Mouse (Mus musculus): ENCODE measurements around the gene Cacna1a. TPM values are rescaled to one million over a fixed set of nuclear protein-coding genes. Genes with fewer than 3 reads are reported as not detected.

Gene Cacna1a
- total RNA-seq, 1 experiment = 27.4 TPM

DNA sequence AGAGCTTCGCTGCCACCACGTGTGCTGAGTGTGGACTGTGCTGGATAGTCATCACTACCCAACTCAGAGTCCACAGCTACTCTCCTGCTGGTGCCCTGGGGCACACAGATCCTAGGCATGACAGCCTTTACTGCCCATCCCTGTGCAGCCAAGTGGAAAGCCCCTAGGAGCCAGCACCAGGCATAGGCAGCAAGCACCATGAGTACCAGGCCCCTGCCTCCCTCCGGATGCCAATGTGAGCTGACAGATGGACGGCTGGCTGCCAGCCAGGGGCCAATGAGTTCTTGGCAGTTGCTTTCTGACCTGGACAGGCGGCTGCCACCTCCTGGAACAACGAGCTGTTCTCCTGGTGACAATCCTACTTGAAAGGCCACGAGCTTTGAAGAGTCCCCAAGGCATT lies 97.6 kb downstream of the Cacna1a start:
- Histone ChIP-seq H3K4me1 (ENCODE audit: control insufficient read depth in 2 of 2, insufficient read depth in 2 of 2, low read length in 2 of 2, poor library complexity in 1 of 2) (no peaks in the 10 kb centered on the region), H3K9me3 (ENCODE audit: control insufficient read depth, insufficient read depth, low read depth, low read length) (no peaks in the 10 kb centered on the region), H3K27ac (ENCODE audit: insufficient read depth, low read depth, low read length, poor library complexity, severe bottlenecking) (no peak overlapping the region), H3K9ac (ENCODE audit: insufficient read depth, low read depth, low read length, poor library complexity, severe bottlenecking) (no peak overlapping the region), H3K36me3 (ENCODE audit: control insufficient read depth, insufficient read depth, low read length, poor library complexity, severe bottlenecking) (no peaks in the 10 kb centered on the region; the same call in 1 of the 2 replicates), H3K4me3 (ENCODE audit: insufficient read depth in 1 of 2, low read depth in 1 of 2, low read length in 2 of 2, poor library complexity in 1 of 2, severe bottlenecking in 1 of 2) (no peak overlapping the region)
- TF ChIP-seq ZC3H11A (IDR thresholded peaks at IDR 0.05; ENCODE audit: borderline replicate concordance, low read depth, low read length) (no peak), CHD2 (IDR thresholded peaks at IDR 0.05; ENCODE audit: low read depth, low read length) (no peak), ZNF384 (IDR thresholded peaks at IDR 0.05; ENCODE audit: low read depth, low read length) (no peak), MAFK (IDR thresholded peaks at IDR 0.05; ENCODE audit: insufficient read depth, low read depth, low read length) (no peak), HCFC1 (IDR thresholded peaks at IDR 0.05; ENCODE audit: borderline replicate concordance, insufficient read depth, low read length) (no peak)
- DNase-seq (ENCODE audit: low read depth, low spot score) = no peak
- in situ Hi-C loops (cut with MboI; ENCODE audit: low sequenced_read_pairs in 2 of 2, unreplicated experiment in 2 of 2) = no loop called here

GRCm38 (mm10) chr8:84489223-84489622 lies 101.0 kb downstream of the Cacna1a start:
- in situ Hi-C loops (cut with MboI; ENCODE audit: low sequenced_read_pairs in 2 of 2, unreplicated experiment in 2 of 2) = no loop called here
- Histone ChIP-seq H3K4me3 (ENCODE audit: insufficient read depth in 1 of 2, low read depth in 1 of 2, low read length in 2 of 2, poor library complexity in 1 of 2, severe bottlenecking in 1 of 2) (no peak overlapping the region), H3K9me3 (ENCODE audit: control insufficient read depth, insufficient read depth, low read depth, low read length) (no peaks in the 10 kb centered on the region), H3K27ac (ENCODE audit: insufficient read depth, low read depth, low read length, poor library complexity, severe bottlenecking) (no peak overlapping the region), H3K9ac (ENCODE audit: insufficient read depth, low read depth, low read length, poor library complexity, severe bottlenecking) (no peak overlapping the region), H3K4me1 (ENCODE audit: control insufficient read depth in 2 of 2, insufficient read depth in 2 of 2, low read length in 2 of 2, poor library complexity in 1 of 2) (no peaks in the 10 kb centered on the region), H3K36me3 (ENCODE audit: control insufficient read depth, insufficient read depth, low read length, poor library complexity, severe bottlenecking) (no peaks in the 10 kb centered on the region; the same call in 1 of the 2 replicates)
- no peak for TF ChIP-seq HCFC1 (IDR thresholded peaks at IDR 0.05; ENCODE audit: borderline replicate concordance, insufficient read depth, low read length)
- no peak for TF ChIP-seq ZC3H11A (IDR thresholded peaks at IDR 0.05; ENCODE audit: borderline replicate concordance, low read depth, low read length)
- no peak for TF ChIP-seq MAFK (IDR thresholded peaks at IDR 0.05; ENCODE audit: insufficient read depth, low read depth, low read length)
- no peak for TF ChIP-seq ZNF384 (IDR thresholded peaks at IDR 0.05; ENCODE audit: low read depth, low read length)
- TF ChIP-seq CHD2 (IDR thresholded peaks at IDR 0.05; ENCODE audit: low read depth, low read length) = no peak
- no peak for DNase-seq (ENCODE audit: low read depth, low spot score)

GRCm38 (mm10) chr8:84494541-84495084 lies 106.4 kb downstream of the Cacna1a start:
- Histone ChIP-seq H3K27ac (ENCODE audit: insufficient read depth, low read depth, low read length, poor library complexity, severe bottlenecking) (no peak overlapping the region), H3K36me3 (ENCODE audit: control insufficient read depth, insufficient read depth, low read length, poor library complexity, severe bottlenecking) (no peaks in the 10 kb centered on the region), H3K4me3 (ENCODE audit: insufficient read depth in 1 of 2, low read depth in 1 of 2, low read length in 2 of 2, poor library complexity in 1 of 2, severe bottlenecking in 1 of 2) (no peak overlapping the region), H3K9me3 (ENCODE audit: control insufficient read depth, insufficient read depth, low read depth, low read length) (no peaks in the 10 kb centered on the region), H3K9ac (ENCODE audit: insufficient read depth, low read depth, low read length, poor library complexity, severe bottlenecking) (no peak overlapping the region), H3K4me1 (ENCODE audit: control insufficient read depth in 2 of 2, insufficient read depth in 2 of 2, low read length in 2 of 2, poor library complexity in 1 of 2) (no peaks in the 10 kb centered on the region)
- no peak for TF ChIP-seq MAFK (IDR thresholded peaks at IDR 0.05; ENCODE audit: insufficient read depth, low read depth, low read length)
- no peak for TF ChIP-seq ZNF384 (IDR thresholded peaks at IDR 0.05; ENCODE audit: low read depth, low read length)
- TF ChIP-seq CHD2 (IDR thresholded peaks at IDR 0.05; ENCODE audit: low read depth, low read length) = no peak
- TF ChIP-seq HCFC1 (IDR thresholded peaks at IDR 0.05; ENCODE audit: borderline replicate concordance, insufficient read depth, low read length) = no peak
- no peak for TF ChIP-seq ZC3H11A (IDR thresholded peaks at IDR 0.05; ENCODE audit: borderline replicate concordance, low read depth, low read length)
- no peak for DNase-seq (ENCODE audit: low read depth, low spot score)
- in situ Hi-C loops (cut with MboI; ENCODE audit: low sequenced_read_pairs in 2 of 2, unreplicated experiment in 2 of 2) = no loop called here

DNA sequence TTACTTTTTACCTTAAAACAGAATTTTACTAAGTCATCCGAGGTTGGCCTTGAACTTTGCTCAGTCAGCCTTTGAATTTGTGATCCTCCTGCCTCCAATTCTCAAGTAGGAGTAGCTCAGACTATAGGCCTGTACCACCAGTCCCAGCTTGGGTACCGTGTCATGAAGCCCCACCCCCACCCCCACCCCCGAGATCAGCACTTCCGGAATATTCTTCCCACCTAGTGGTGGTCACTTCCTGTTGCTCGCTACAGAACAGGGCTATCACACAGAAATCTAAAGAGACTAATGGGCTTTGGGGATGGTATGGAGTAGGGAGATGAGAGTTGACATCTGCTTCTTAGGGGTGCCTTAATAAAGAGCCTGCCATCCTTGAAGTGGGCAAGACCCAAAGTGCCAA lies 112.9 kb downstream of the Cacna1a start:
- Histone ChIP-seq H3K36me3 (ENCODE audit: control insufficient read depth, insufficient read depth, low read length, poor library complexity, severe bottlenecking) (no peaks in the 10 kb centered on the region), H3K27ac (ENCODE audit: insufficient read depth, low read depth, low read length, poor library complexity, severe bottlenecking) (peak overlapping the region; percentile 91), H3K4me1 (ENCODE audit: control insufficient read depth in 2 of 2, insufficient read depth in 2 of 2, low read length in 2 of 2, poor library complexity in 1 of 2) (peaks cover 0 to 5% of the 10 kb centered on the region in 2 experiments; a peak in 2 of 4 replicates), H3K9ac (ENCODE audit: insufficient read depth, low read depth, low read length, poor library complexity, severe bottlenecking) (peak overlapping the region; percentile 78; the same call in 1 of the 2 replicates), H3K9me3 (ENCODE audit: control insufficient read depth, insufficient read depth, low read depth, low read length) (no peaks in the 10 kb centered on the region), H3K4me3 (ENCODE audit: insufficient read depth in 1 of 2, low read depth in 1 of 2, low read length in 2 of 2, poor library complexity in 1 of 2, severe bottlenecking in 1 of 2) (peak overlapping the region; percentile 67 to 81; a peak in 2 of 4 replicates)
- in situ Hi-C loops (cut with MboI; ENCODE audit: low sequenced_read_pairs in 2 of 2, unreplicated experiment in 2 of 2) = no loop called here
- DNase-seq (ENCODE audit: low read depth, low spot score) = no peak
- TF ChIP-seq HCFC1 (IDR thresholded peaks at IDR 0.05; ENCODE audit: borderline replicate concordance, insufficient read depth, low read length) = no peak
- TF ChIP-seq MAFK (IDR thresholded peaks at IDR 0.05; ENCODE audit: insufficient read depth, low read depth, low read length) = no peak
- no peak for TF ChIP-seq ZC3H11A (IDR thresholded peaks at IDR 0.05; ENCODE audit: borderline replicate concordance, low read depth, low read length)
- TF ChIP-seq ZNF384 (IDR thresholded peaks at IDR 0.05; ENCODE audit: low read depth, low read length) = no peak
- TF ChIP-seq CHD2 (IDR thresholded peaks at IDR 0.05; ENCODE audit: low read depth, low read length) = no peak

Measured in ES-E14 (cell line).